Mouse (Mus musculus): ENCODE data around the gene Fam183b. TPM values are rescaled to one million over a fixed set of nuclear protein-coding genes. Genes with fewer than 3 reads are reported as not detected.
"Not testable (repeated sequence)": the region's sequence is repeated elsewhere in the genome, so short reads cannot be mapped to it uniquely, and the experiment has no call there.

The Fam183b gene
- total RNA-seq, 2 experiments from 2014 or later = 1.2 to 3.0 TPM

GRCm38 (mm10) chr11:58784182-58784581 lies 17.6 kb downstream of the Fam183b start:
- intact Hi-C loops (cut with DNase I) = no loop called here
- no peak for DNase-seq (ENCODE audit: low spot score in 2 of 2)

GRCm38 (mm10) chr11:58782480-58783089 lies 19.2 kb downstream of the Fam183b start, which contains the start of gene Olfr314:
Olfr314 (plus strand) TSS chr11:58782952.
- intact Hi-C loops (cut with DNase I) = no loop called here
- DNase-seq (ENCODE audit: low spot score in 2 of 2) = no peak

- intact Hi-C loops (cut with DNase I) = no loop called here
- DNase-seq (ENCODE audit: low spot score in 2 of 2) = no peak
Measured at GRCm38 (mm10) chr11:58772888-58773287, 28.9 kb downstream of the Fam183b start, which contains the start of gene Olfr315. Olfr315 (plus strand) TSS chr11:58773188.

- DNase-seq (ENCODE audit: low spot score in 2 of 2) = no peak
- intact Hi-C loops (cut with DNase I) = no loop called here
Measured at GRCm38 (mm10) chr11:58752434-58752833, 49.3 kb downstream of the Fam183b start, which contains the start of gene Olfr316. Olfr316 (plus strand) TSS chr11:58752734.

- peak; percentile 42 to 81 for DNase-seq (ENCODE audit: low spot score in 2 of 2)
- intact Hi-C loops (cut with DNase I) = not testable (repeated sequence)
Measured at GRCm38 (mm10) chr11:58751096-58751495, 50.7 kb downstream of the Fam183b start.

Other genes with a start within 250 kb of the Fam183b start
- gene Olfr328, start 246.3 kb downstream of the Fam183b start, total RNA-seq (2021) = under 1 TPM; 0.21 TPM
- not detected for gene Olfr224, start 231.4 kb downstream of the Fam183b start, total RNA-seq (2021)
- not detected for gene Olfr325, start 224.2 kb downstream of the Fam183b start, total RNA-seq (2021)
- not detected for gene Olfr324, start 206.8 kb downstream of the Fam183b start, total RNA-seq (2021)
- gene 2210407C18Rik, start 185.9 kb downstream of the Fam183b start, total RNA-seq (2021) = not detected
- gene Olfr323, start 171.5 kb downstream of the Fam183b start, total RNA-seq (2021) = not detected
- not detected for gene Trim58, start 161.5 kb downstream of the Fam183b start, total RNA-seq (2021)
- not detected for gene Olfr322, start 143.2 kb downstream of the Fam183b start, total RNA-seq (2021)
- not detected for gene Olfr320, start 120.9 kb downstream of the Fam183b start, total RNA-seq (2021)
- not detected for gene Olfr319, start 102.8 kb downstream of the Fam183b start, total RNA-seq (2021)
- gene Olfr318, start 77.9 kb downstream of the Fam183b start, total RNA-seq (2021) = not detected
- not detected for gene Olfr317, start 62.7 kb downstream of the Fam183b start, total RNA-seq (2021)
- gene Olfr316, start 49.2 kb downstream of the Fam183b start, total RNA-seq (2021) = 1 to 10 TPM in 1 of 2 experiments, under 1 TPM in 1; 0.44 to 1.1 TPM
- not detected for gene Olfr315, start 28.8 kb downstream of the Fam183b start, total RNA-seq (2021)
- not detected for gene Olfr314, start 19.0 kb downstream of the Fam183b start, total RNA-seq (2021)
- not detected for gene Olfr313, start 13.0 kb upstream of the Fam183b start, total RNA-seq (2021)
- not detected for gene Olfr312, start 27.3 kb upstream of the Fam183b start, total RNA-seq (2021)
- under 1 TPM in 1 of 2 experiments, not detected in 1; 0.21 TPM for gene Olfr311, start 37.3 kb upstream of the Fam183b start, total RNA-seq (2021)
- gene Gm12258, start 45.2 kb upstream of the Fam183b start, total RNA-seq (2021) = 10 to 100 TPM; 18.4 to 21.5 TPM
- 10 to 100 TPM in 1 of 2 experiments, 1 to 10 TPM in 1; 9.3 to 10.2 TPM for gene 2810021J22Rik, start 65.3 kb upstream of the Fam183b start, total RNA-seq (2021)
- 1 to 10 TPM; 8.2 to 9.4 TPM for gene Zfp39, start 102.3 kb upstream of the Fam183b start, total RNA-seq (2021)
- not detected for gene Btnl10, start 115.9 kb upstream of the Fam183b start, total RNA-seq (2021)
- gene Rnf187, start 137.0 kb upstream of the Fam183b start, total RNA-seq (2021) = 100 to 1,000 TPM; 480 to 498 TPM
- gene Hist3h2ba, start 147.0 kb upstream of the Fam183b start, total RNA-seq (2021) = 100 to 1,000 TPM in 1 of 2 experiments, 10 to 100 TPM in 1; 90.4 to 111 TPM
- 10 to 100 TPM; 62.2 to 64.8 TPM for gene Hist3h2a, start 152.7 kb upstream of the Fam183b start, total RNA-seq (2021)
- gene Trim17, start 152.7 kb upstream of the Fam183b start, total RNA-seq (2021) = 1 to 10 TPM; 5.4 TPM
- gene Trim11, start 176.1 kb upstream of the Fam183b start, total RNA-seq (2021) = 10 to 100 TPM; 21.5 to 23.7 TPM

Data from left cerebral cortex, postnatal 25 days (tissue).